Mouse (Mus musculus) layer of hippocampus, postnatal 14 days (tissue): ENCODE measurements around the gene Zfp683. TPM values are rescaled to one million over a fixed set of nuclear protein-coding genes. Genes with fewer than 3 reads are reported as not detected.

Experiments used
- DNase-seq, 2 experiments: peaks; one replicate each; pipeline ENCODE4 v3.0.0; 2021 to 2022; ENCODE audit warnings: low spot score in 2 of 2, mixed read lengths in 1 of 2
- long read RNA-seq, 2 experiments: library from polyadenylated mRNA; stranded (forward); transcript quantifications; one replicate each; pipeline ENCODE4 v2.0.0; 2021
- total RNA-seq, 2 experiments: library from RNA; stranded (reverse); gene quantifications; 2 replicates each; pipeline ENCODE4 v1.2.3; 2021

Gene Zfp683
- total RNA-seq, result not detected
- long read RNA-seq, experiment 1, result 0 reads
- long read RNA-seq, experiment 2, result 0 reads

- no peak for DNase-seq
These were observed at the start of gene Zfp683 for GRCm38 (mm10) chr4:134053538-134053937. Gene Zfp683, plus strand, starts transcription at chr4:134053838.

DNA sequence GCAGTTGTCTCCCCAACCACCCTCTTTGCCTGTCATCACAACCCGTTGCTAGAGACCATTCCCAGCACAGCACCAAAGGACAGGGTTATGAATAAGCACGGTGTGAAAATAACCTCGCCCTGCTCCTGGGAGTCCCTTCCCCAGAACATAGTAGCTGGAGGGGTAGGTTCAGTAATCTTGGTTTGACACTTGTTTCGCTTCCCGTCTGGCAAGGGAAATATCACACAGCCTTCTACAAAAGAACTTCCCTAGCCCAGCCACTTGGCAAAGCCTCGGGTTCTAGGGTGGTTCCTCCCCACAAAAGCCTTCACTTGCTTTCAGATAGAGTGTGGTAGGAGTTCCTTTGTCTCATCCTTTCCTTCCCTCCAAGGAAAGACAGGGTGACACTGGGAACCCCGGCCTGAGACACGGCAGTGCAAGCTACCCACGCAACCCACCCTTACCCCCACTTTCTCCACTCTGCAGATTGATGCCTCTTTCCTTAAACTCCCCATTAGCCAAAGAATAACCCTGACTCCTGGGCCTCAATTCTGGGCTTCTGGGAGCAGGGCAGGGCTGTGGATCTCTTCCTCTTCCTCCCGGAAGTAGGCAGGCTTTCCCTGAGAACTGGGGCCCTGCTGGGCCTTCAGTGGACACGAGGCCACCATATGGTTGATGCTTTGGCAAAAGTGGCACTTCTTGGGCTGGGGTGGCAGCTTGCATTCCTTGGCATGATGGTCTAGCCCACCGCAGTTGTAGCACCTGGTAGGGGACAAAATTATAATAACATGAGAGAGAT, 47.9 kb upstream of the Zfp683 start:
- no peak for DNase-seq

GRCm38 (mm10) chr4:134006845-134007244, 46.8 kb upstream of the Zfp683 start:
- no peak for DNase-seq

DNA sequence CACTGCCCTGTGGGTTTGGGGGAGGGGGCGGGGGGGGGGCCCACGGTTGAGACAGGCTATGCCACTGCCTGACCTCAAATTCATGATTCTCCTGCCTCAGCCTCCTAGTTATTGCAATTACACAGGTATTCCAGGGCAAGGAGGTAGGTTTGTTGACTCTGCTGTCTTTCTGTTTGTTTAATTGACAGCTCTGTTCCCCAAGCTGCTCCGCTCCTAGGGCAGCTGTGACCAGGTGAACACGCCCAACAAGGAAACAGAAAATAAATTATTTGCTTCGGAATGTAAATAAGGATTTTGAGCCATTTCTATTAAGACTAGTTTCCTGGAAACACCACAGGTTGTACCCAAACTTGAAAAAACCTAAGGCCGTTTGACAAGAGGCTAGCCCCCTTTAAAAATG, 43.9 kb upstream of the Zfp683 start:
- DNase-seq, result no peak

- no peak for DNase-seq
These were observed 41.9 kb upstream of the Zfp683 start for GRCm38 (mm10) chr4:134011450-134012414.

DNA sequence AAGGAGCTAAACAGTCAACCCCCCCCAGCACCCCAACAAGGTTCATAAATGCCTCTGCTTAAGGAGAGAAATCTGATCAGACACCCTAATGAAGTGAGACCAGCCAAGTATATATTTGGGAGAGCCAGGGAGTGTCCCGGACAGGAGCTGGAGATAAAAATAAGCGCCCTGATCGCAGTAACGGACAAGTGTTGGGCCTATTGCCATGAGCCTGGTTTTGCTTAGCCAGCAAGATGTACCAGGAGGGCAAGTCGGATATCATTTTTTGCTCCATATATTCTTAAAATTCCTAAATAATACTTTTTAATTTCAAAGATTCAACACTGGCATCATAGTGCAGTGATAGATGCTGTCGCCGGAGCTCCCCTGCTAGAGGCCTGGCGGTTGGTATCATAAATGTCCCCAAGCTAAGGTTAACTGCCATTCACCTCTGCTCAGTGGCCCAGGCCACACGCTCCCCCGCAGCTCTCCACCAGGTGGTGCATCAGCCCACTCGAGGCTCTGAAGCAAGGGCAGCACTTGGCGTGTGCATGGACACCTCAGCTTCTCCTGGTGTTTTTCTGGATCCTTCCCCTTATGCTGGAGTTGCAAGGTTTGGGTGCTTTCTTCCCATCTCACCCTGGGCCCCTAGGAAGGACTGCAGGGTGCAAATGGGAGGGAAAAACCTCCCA, 40.6 kb upstream of the Zfp683 start:
- DNase-seq, result no peak

GRCm38 (mm10) chr4:134016208-134016607, 37.4 kb upstream of the Zfp683 start:
- no peak for DNase-seq

DNA sequence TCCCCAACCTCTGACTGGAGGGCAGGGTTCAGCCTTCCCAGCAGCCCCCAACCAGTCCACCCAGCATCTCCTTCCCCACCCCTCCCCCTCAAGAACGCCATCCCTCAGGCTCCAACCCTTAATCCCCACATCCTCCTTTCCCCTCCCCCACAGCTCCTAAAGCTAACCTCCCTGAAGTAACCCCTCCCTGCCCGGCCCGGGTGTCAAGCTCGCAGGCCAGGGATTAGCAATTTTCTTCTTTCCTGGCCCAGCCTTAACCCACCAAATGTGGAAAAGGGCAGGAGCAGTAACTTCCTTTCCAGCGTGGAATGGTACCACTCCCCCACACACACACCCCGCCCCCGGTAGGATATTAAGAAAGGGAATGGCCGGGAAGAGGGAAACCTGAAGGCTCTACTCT, 36.9 kb upstream of the Zfp683 start:
- no peak for DNase-seq

DNA sequence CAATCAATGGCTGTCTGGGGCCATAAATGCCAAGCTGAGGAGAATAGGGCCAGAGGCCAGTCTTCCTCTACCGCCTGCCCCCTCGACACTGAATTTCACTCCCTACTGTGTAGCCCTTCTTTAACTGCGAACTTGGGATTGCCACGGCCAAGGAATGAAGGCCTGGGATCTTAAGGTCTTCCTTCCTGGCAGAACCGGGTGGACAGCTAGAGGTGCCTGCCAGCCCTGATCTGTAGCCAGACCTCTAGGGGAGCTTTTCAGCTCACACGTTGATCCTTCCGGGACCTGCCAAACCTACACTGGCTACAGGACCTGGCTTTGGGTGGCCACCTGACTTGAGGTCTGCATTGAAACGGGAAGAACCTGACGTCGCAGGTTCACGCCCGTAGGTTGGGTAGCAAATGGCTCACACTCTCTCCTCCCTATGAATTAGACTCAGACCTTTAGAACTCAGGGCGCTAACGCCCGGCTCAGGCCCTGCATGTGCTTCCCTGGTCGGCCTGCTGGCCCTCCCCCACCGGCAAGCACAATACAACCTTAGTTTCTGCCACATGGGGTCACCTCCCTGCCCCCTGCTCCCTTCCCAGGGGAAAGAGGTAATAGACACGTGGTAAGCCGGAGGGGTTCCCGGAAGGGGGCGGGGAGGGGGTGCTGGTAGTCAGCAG, 36.3 kb upstream of the Zfp683 start:
- DNase-seq, result no peak

- no peak for DNase-seq
These were observed 35.4 kb upstream of the Zfp683 start for GRCm38 (mm10) chr4:134018038-134018778.

DNA sequence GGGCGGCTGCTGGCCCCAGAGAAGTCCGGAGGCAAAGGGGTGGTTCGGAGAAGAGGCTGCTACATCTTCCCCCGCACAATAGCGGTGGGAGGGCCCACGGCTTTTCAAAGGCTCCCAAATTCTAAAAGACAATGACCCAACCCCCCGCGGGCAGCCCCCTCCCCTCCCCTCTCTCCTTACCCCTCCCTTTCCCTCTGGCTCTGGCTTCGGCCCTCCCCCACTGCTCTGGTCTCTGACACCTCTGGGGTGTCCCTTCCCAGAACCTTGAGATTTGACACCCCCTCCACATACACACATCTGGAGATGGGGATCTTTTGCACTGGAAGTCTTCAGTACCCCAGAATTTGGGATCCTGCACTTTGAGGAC, 34.9 kb upstream of the Zfp683 start, which contains the start of gene Lin28a:
Lin28a (minus strand) TSS at position 63 of the 367 bp plus-strand sequence.
- DNase-seq, result no peak

DNA sequence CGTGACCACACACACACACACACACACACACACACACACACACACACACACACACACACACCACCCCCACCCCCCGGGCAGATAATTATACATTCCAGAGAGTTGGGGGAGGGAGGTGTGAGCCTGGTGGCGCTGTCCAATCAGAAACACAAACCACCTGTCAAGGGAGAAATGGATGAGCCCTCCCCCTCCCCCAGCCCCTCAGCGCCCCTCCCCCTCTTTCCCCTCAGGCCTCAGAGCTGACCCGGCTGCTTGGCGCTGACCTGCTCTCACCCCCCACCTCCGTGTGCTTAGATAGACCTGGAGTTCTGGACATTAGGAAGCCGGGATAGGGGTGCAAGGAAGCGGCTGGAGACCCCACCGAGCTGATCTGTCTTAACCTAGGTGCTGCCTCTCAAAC, 34.4 kb upstream of the Zfp683 start:
- no peak for DNase-seq

- DNase-seq, result no peak
These were observed 33.8 kb upstream of the Zfp683 start for GRCm38 (mm10) chr4:134019641-134020351.

DNA sequence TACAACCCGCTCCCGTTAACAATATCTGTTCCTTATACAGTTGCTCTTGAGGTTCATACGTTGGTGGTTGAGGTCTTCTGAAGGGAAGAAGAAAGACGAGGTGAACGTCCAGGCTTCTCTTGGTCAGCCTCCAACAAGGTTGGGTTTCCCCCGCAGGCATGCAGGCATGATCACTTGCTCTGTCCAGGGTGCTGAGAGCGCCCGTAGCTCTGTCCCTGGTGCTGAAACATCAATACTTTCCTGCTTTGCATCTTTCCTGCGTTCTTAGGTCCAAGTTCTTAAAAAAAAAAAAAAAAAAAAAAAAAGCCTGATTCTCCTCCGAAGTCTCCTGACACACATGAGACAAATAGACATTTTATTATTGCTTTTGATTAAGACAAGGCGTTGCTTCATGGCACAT, 33.0 kb upstream of the Zfp683 start:
- DNase-seq, result peak; percentile 33 to 45

GRCm38 (mm10) chr4:134025802-134026201, 27.8 kb upstream of the Zfp683 start:
- no peak for DNase-seq

DNA sequence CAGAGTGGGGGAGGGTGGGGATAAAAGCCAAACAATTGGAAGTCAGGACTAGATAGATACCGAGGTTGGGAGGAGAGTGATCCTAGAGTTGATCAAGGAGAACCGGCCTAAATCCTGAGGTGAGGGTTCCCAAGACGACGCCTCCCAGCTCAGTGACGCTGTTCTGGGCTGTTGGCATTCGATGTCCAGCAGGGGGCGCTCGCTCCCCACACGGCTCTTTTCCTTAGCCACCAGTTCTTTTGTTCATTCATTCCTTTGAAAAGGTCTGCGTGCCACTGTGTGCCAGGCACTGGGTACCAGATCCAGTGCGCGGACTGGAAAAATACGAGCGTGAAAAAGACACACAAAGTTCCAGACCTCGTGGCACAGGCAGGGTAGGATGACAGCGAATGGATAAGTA, 17.7 kb upstream of the Zfp683 start:
- DNase-seq, result peak; percentile 81 to 90

DNA sequence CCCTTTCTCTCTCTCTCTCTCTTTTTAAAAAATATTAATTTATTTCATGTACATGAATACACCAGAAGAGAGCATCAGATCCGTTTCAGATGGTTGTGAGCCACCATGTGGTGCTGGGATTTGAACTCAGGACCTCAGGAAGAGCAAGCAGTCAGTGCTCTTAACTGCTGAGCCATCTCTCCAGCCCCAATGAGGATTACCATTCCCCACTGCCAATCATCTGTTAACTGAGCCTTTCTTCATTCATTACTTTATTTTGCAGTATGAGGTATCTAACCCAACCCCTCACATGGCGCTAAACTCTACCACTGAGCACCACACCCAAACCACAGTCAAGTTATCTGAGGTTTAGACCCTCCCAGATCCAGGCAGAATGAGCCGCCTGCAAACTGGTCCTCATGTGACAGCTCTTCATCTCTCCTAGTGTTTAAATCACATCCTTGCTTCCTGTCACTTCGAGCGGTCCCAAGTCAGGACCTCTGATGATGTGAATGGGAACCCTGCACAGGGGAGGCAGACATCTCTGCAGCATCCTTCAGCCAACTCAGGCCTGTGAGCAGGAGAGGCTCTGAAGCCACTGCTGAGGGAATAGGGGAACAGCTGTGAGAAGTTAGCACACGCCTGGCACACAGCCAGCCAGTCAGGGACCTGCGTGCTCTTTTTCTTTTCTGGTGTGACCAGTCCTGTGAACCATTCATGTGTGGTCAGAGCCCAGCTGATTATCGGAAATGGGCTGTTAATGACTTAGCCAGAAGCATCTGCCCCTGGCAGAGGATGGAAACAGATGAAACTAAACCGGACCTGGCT, 12.1 kb upstream of the Zfp683 start:
- DNase-seq, result no peak

GRCm38 (mm10) chr4:134043041-134043440, 10.6 kb upstream of the Zfp683 start:
- no peak for DNase-seq

DNA sequence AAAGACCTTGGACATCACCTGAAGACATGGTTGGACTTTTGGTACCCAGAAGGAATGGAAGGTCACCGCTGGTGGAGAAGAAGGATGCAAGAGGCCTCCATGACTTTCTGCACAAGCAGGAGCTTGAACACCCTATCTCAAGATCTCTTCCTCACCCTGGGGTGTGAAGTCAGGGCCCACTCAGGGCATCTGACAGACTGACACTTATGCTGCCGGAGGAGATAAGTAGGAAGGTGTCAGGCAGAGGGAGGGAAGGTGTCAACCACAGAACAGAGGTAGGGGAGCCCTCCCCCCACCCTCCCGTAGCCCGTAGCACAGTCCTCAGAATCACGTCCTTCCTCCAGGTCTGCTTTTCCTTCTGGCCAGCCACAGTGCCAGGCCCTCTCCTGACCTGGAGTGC, 6.0 kb upstream of the Zfp683 start:
- DNase-seq, result no peak
